Mouse (Mus musculus): Measurements from ENCODE around the gene Pi16. TPM values are rescaled to one million over a fixed set of nuclear protein-coding genes. Genes with fewer than 3 reads are reported as not detected.

The Pi16 gene
- polyA plus RNA-seq, 1 experiment from 2014 or later: 0.18 TPM

- Histone ChIP-seq H3K4me1 (replicated peaks; ENCODE audit: control insufficient read depth, insufficient read depth, low read length) (peaks cover 11% of the 10 kb centered on the region), H3K4me3 (ENCODE audit: low read depth, low read length) (no peak overlapping the region), H3K4me2 (ENCODE audit: low read length) (no peak overlapping the region), H3K27ac (ENCODE audit: low read depth) (no peak overlapping the region), H3K9ac (ENCODE audit: low read length) (no peak overlapping the region), H3K27me3 (replicated peaks; ENCODE audit: control insufficient read depth, insufficient read depth, low read length) (no peaks in the 10 kb centered on the region), H3K9me3 (ENCODE audit: control insufficient read depth, low read length) (no peaks in the 10 kb centered on the region), H3K36me3 (ENCODE audit: control insufficient read depth, insufficient read depth, low read length) (peaks cover 36% of the 10 kb centered on the region)
- 92% methylated on average over 4 of the region's 4 CpGs for WGBS
- DNase-seq (ENCODE audit: low spot score) (no peak), ATAC-seq (replicated peaks; ENCODE audit: low FRiP score, low TSS enrichment, low read depth) (no peak)
Measured at GRCm38 (mm10) chr17:29299282-29299681, 18.2 kb upstream of the Pi16 start.

- Histone ChIP-seq H3K9ac (ENCODE audit: low read length) (no peak overlapping the region), H3K4me1 (replicated peaks; ENCODE audit: control insufficient read depth, insufficient read depth, low read length) (peaks cover 24% of the 10 kb centered on the region), H3K27ac (ENCODE audit: low read depth) (no peak overlapping the region), H3K9me3 (ENCODE audit: control insufficient read depth, low read length) (no peaks in the 10 kb centered on the region), H3K27me3 (replicated peaks; ENCODE audit: control insufficient read depth, insufficient read depth, low read length) (no peaks in the 10 kb centered on the region), H3K4me3 (ENCODE audit: low read depth, low read length) (no peak overlapping the region), H3K36me3 (ENCODE audit: control insufficient read depth, insufficient read depth, low read length) (peaks cover 32% of the 10 kb centered on the region), H3K4me2 (ENCODE audit: low read length) (no peak overlapping the region)
- WGBS: 92% methylated on average over 7 of the region's 7 CpGs
- no peak for DNase-seq (ENCODE audit: low spot score)
- no peak for ATAC-seq (replicated peaks; ENCODE audit: low FRiP score, low TSS enrichment, low read depth)
Measured at GRCm38 (mm10) chr17:29300926-29301325, 16.6 kb upstream of the Pi16 start.

GRCm38 (mm10) chr17:29301421-29301820 lies 16.1 kb upstream of the Pi16 start:
- Histone ChIP-seq H3K9me3 (ENCODE audit: control insufficient read depth, low read length) (no peaks in the 10 kb centered on the region), H3K36me3 (ENCODE audit: control insufficient read depth, insufficient read depth, low read length) (peaks cover 32% of the 10 kb centered on the region), H3K27me3 (replicated peaks; ENCODE audit: control insufficient read depth, insufficient read depth, low read length) (no peaks in the 10 kb centered on the region), H3K27ac (ENCODE audit: low read depth) (no peak overlapping the region), H3K4me2 (ENCODE audit: low read length) (no peak overlapping the region), H3K4me3 (ENCODE audit: low read depth, low read length) (no peak overlapping the region), H3K4me1 (replicated peaks; ENCODE audit: control insufficient read depth, insufficient read depth, low read length) (peaks cover 22% of the 10 kb centered on the region), H3K9ac (ENCODE audit: low read length) (no peak overlapping the region)
- DNase-seq (ENCODE audit: low spot score) (no peak), ATAC-seq (replicated peaks; ENCODE audit: low FRiP score, low TSS enrichment, low read depth) (no peak)
- 90% methylated on average over 6 of the region's 6 CpGs for WGBS

- Histone ChIP-seq H3K4me1 (replicated peaks; ENCODE audit: control insufficient read depth, insufficient read depth, low read length) (peaks cover 22% of the 10 kb centered on the region), H3K4me3 (ENCODE audit: low read depth, low read length) (no peak overlapping the region), H3K27me3 (replicated peaks; ENCODE audit: control insufficient read depth, insufficient read depth, low read length) (no peaks in the 10 kb centered on the region), H3K36me3 (ENCODE audit: control insufficient read depth, insufficient read depth, low read length) (peaks cover 29% of the 10 kb centered on the region), H3K9ac (ENCODE audit: low read length) (no peak overlapping the region), H3K9me3 (ENCODE audit: control insufficient read depth, low read length) (no peaks in the 10 kb centered on the region), H3K4me2 (ENCODE audit: low read length) (no peak overlapping the region), H3K27ac (ENCODE audit: low read depth) (no peak overlapping the region)
- ATAC-seq (replicated peaks; ENCODE audit: low FRiP score, low TSS enrichment, low read depth) (no peak), DNase-seq (ENCODE audit: low spot score) (no peak)
- WGBS: 71% methylated on average over 5 of the region's 5 CpGs
Measured at GRCm38 (mm10) chr17:29302149-29302548, 15.3 kb upstream of the Pi16 start.

- Histone ChIP-seq H3K9ac (ENCODE audit: low read length) (no peak overlapping the region), H3K27me3 (replicated peaks; ENCODE audit: control insufficient read depth, insufficient read depth, low read length) (no peaks in the 10 kb centered on the region), H3K36me3 (ENCODE audit: control insufficient read depth, insufficient read depth, low read length) (peaks cover 29% of the 10 kb centered on the region), H3K9me3 (ENCODE audit: control insufficient read depth, low read length) (no peaks in the 10 kb centered on the region), H3K4me3 (ENCODE audit: low read depth, low read length) (no peak overlapping the region), H3K27ac (ENCODE audit: low read depth) (no peak overlapping the region), H3K4me1 (replicated peaks; ENCODE audit: control insufficient read depth, insufficient read depth, low read length) (peaks cover 21% of the 10 kb centered on the region), H3K4me2 (ENCODE audit: low read length) (no peak overlapping the region)
- WGBS: 55% methylated on average over 3 of the region's 3 CpGs
- DNase-seq (ENCODE audit: low spot score) (no peak), ATAC-seq (replicated peaks; ENCODE audit: low FRiP score, low TSS enrichment, low read depth) (no peak)
Measured at GRCm38 (mm10) chr17:29303087-29303486, 14.4 kb upstream of the Pi16 start.

GRCm38 (mm10) chr17:29303856-29304255 lies 13.6 kb upstream of the Pi16 start:
- H3K4me2 ChIP-seq (ENCODE audit: low read length): no peak overlapping the region
- H3K27ac ChIP-seq (ENCODE audit: low read depth): no peak overlapping the region
- H3K27me3 ChIP-seq (replicated peaks; ENCODE audit: control insufficient read depth, insufficient read depth, low read length): no peaks in the 10 kb centered on the region
- no peaks in the 10 kb centered on the region for H3K9me3 ChIP-seq (ENCODE audit: control insufficient read depth, low read length)
- peaks cover 21% of the 10 kb centered on the region for H3K4me1 ChIP-seq (replicated peaks; ENCODE audit: control insufficient read depth, insufficient read depth, low read length)
- WGBS: 83% methylated on average over 3 of the region's 3 CpGs
- H3K4me3 ChIP-seq (ENCODE audit: low read depth, low read length): no peak overlapping the region
- peaks cover 22% of the 10 kb centered on the region for H3K36me3 ChIP-seq (ENCODE audit: control insufficient read depth, insufficient read depth, low read length)
- DNase-seq (ENCODE audit: low spot score) (no peak), ATAC-seq (replicated peaks; ENCODE audit: low FRiP score, low TSS enrichment, low read depth) (no peak)
- no peak overlapping the region for H3K9ac ChIP-seq (ENCODE audit: low read length)

- Histone ChIP-seq H3K27ac (ENCODE audit: low read depth) (no peak overlapping the region), H3K4me1 (replicated peaks; ENCODE audit: control insufficient read depth, insufficient read depth, low read length) (peaks cover 21% of the 10 kb centered on the region), H3K27me3 (replicated peaks; ENCODE audit: control insufficient read depth, insufficient read depth, low read length) (no peaks in the 10 kb centered on the region), H3K9me3 (ENCODE audit: control insufficient read depth, low read length) (no peaks in the 10 kb centered on the region), H3K9ac (ENCODE audit: low read length) (no peak overlapping the region), H3K36me3 (ENCODE audit: control insufficient read depth, insufficient read depth, low read length) (peaks cover 18% of the 10 kb centered on the region), H3K4me2 (ENCODE audit: low read length) (no peak overlapping the region), H3K4me3 (ENCODE audit: low read depth, low read length) (no peak overlapping the region)
- DNase-seq (ENCODE audit: low spot score) (no peak), ATAC-seq (replicated peaks; ENCODE audit: low FRiP score, low TSS enrichment, low read depth) (no peak)
- WGBS: 61% methylated on average over 13 of the region's 13 CpGs
Measured at GRCm38 (mm10) chr17:29304376-29305057, 13.0 kb upstream of the Pi16 start.

GRCm38 (mm10) chr17:29305058-29305806 lies 12.2 kb upstream of the Pi16 start:
- Histone ChIP-seq H3K9me3 (ENCODE audit: control insufficient read depth, low read length) (no peaks in the 10 kb centered on the region), H3K27ac (ENCODE audit: low read depth) (no peak overlapping the region), H3K4me2 (ENCODE audit: low read length) (no peak overlapping the region), H3K27me3 (replicated peaks; ENCODE audit: control insufficient read depth, insufficient read depth, low read length) (no peaks in the 10 kb centered on the region), H3K4me3 (ENCODE audit: low read depth, low read length) (no peak overlapping the region), H3K9ac (ENCODE audit: low read length) (no peak overlapping the region), H3K4me1 (replicated peaks; ENCODE audit: control insufficient read depth, insufficient read depth, low read length) (peaks cover 21% of the 10 kb centered on the region), H3K36me3 (ENCODE audit: control insufficient read depth, insufficient read depth, low read length) (peaks cover 12% of the 10 kb centered on the region)
- WGBS: 20% methylated on average over 15 of the region's 15 CpGs
- ATAC-seq (replicated peaks; ENCODE audit: low FRiP score, low TSS enrichment, low read depth) (peak; percentile 28; the same call in 1 of the 2 replicates), DNase-seq (ENCODE audit: low spot score) (no peak)

- Histone ChIP-seq H3K4me2 (ENCODE audit: low read length) (no peak overlapping the region), H3K9me3 (ENCODE audit: control insufficient read depth, low read length) (no peaks in the 10 kb centered on the region), H3K27ac (ENCODE audit: low read depth) (no peak overlapping the region), H3K9ac (ENCODE audit: low read length) (no peak overlapping the region), H3K27me3 (replicated peaks; ENCODE audit: control insufficient read depth, insufficient read depth, low read length) (no peaks in the 10 kb centered on the region), H3K4me1 (replicated peaks; ENCODE audit: control insufficient read depth, insufficient read depth, low read length) (peaks cover 21% of the 10 kb centered on the region), H3K4me3 (ENCODE audit: low read depth, low read length) (no peak overlapping the region), H3K36me3 (ENCODE audit: control insufficient read depth, insufficient read depth, low read length) (peaks cover 6% of the 10 kb centered on the region)
- 60% methylated on average over 7 of the region's 7 CpGs for WGBS
- DNase-seq (ENCODE audit: low spot score): no peak
- ATAC-seq (replicated peaks; ENCODE audit: low FRiP score, low TSS enrichment, low read depth): no peak
Measured at GRCm38 (mm10) chr17:29305871-29306270, 11.6 kb upstream of the Pi16 start.
